ENCODE assay signal across 12 mouse cellular contexts in genomic region chr5:114964315-114964966, GRCm38 (mm10). TPM values are rescaled to one million over a fixed set of nuclear protein-coding genes. Genes with fewer than 3 reads are reported as not detected.
DNase-seq lines count a peak whose midpoint lies in the region; ATAC-seq and TF ChIP-seq lines count a peak whose summit lies in the region.
"Had no signal": no experiment of that assay in that cellular context is flagged by ENCODE, and none has a peak within 500 bp of the region (broad histone marks: within the 10 kb centered on the region; RNA-seq: fewer than 3 reads in every experiment).

No protein-coding gene starts in this region.

- WGBS in kidney, embryonic 15.5 days = 49% methylated on average over 7 of the region's 7 CpGs
- WGBS in liver, embryonic 15.5 days (ENCODE audit: insufficient replicate concordance) = 39% methylated on average over 7 of the region's 7 CpGs
- 78% methylated on average over 7 of the region's 7 CpGs for WGBS in cerebellum, adult 2 months

- no peak for ATAC-seq in megakaryocyte, adult 5-6 weeks (ENCODE audit: poor library complexity, severe bottlenecking)
- no peak for ATAC-seq in kidney, embryonic 15.5 days (replicated peaks; ENCODE audit: low FRiP score)
- ATAC-seq in liver, embryonic 15.5 days (ENCODE audit: insufficient read depth) = peak; percentile 66

- no peak for TF ChIP-seq POLR2A in cerebellum, adult 2 months (IDR thresholded peaks at IDR 0.05; ENCODE audit: borderline replicate concordance, insufficient read depth, low read length)

- peak overlapping the region; percentile 50 for H3K4me3 ChIP-seq in megakaryocyte, embryonic 14.5 days (replicated peaks)
- H3K4me3 ChIP-seq in kidney, embryonic 15.5 days (replicated peaks) = no peak overlapping the region
- H3K4me3 ChIP-seq in liver, embryonic 15.5 days (replicated peaks) = peak overlapping the region; percentile 20; the same call in 1 of the 2 replicates
- H3K4me3 ChIP-seq in cerebellum, adult 2 months (replicated peaks; ENCODE audit: insufficient read depth, low read depth, low read length) = no peak overlapping the region
- H3K4me3 ChIP-seq: hindbrain, embryonic 12.5 days; midbrain, embryonic 10.5 days; neural tube, embryonic 12.5 days had no signal

- H3K9ac ChIP-seq in kidney, embryonic 15.5 days = no peak overlapping the region
- no peak overlapping the region; the same call in 1 of the 2 replicates for H3K9ac ChIP-seq in liver, embryonic 15.5 days
- H3K9ac ChIP-seq: hindbrain, embryonic 12.5 days; neural tube, embryonic 12.5 days had no signal

- TF ChIP-seq CTCF in cerebellum, adult 2 months (IDR thresholded peaks at IDR 0.05; ENCODE audit: borderline replicate concordance, insufficient read depth, low read depth, low read length) = no peak

- no peaks in the 10 kb centered on the region for H3K9me3 ChIP-seq in megakaryocyte, embryonic 14.5 days
- no peaks in the 10 kb centered on the region for H3K9me3 ChIP-seq in kidney, embryonic 15.5 days (replicated peaks)
- H3K9me3 ChIP-seq in liver, embryonic 15.5 days (replicated peaks) = no peaks in the 10 kb centered on the region
- H3K9me3 ChIP-seq: hindbrain, embryonic 12.5 days; midbrain, embryonic 10.5 days; neural tube, embryonic 12.5 days had no signal

- H3K36me3 ChIP-seq in megakaryocyte, embryonic 14.5 days (replicated peaks; ENCODE audit: low read length) = no peaks in the 10 kb centered on the region
- H3K36me3 ChIP-seq in kidney, embryonic 15.5 days = no peaks in the 10 kb centered on the region
- H3K36me3 ChIP-seq in liver, embryonic 15.5 days (replicated peaks) = 0 out of 2 replicates have a peak, but pooled peaks cover under 1% of the 10 kb centered on the region
- H3K36me3 ChIP-seq: hindbrain, embryonic 12.5 days; midbrain, embryonic 10.5 days; neural tube, embryonic 12.5 days had no signal

- DNase-seq in cerebellum, adult 18-20 months = no peak
- no peak for DNase-seq in adipocyte (ENCODE audit: low spot score)
- no peak for DNase-seq in cerebellum, adult 2 months

- H3K4me1 ChIP-seq in megakaryocyte, embryonic 14.5 days = peaks cover 25% of the 10 kb centered on the region
- H3K4me1 ChIP-seq in kidney, embryonic 15.5 days = peaks cover 63% of the 10 kb centered on the region
- H3K4me1 ChIP-seq in liver, embryonic 15.5 days (replicated peaks) = peaks cover 33% of the 10 kb centered on the region
- 0 out of 2 replicates have a peak, but pooled peaks cover 5% of the 10 kb centered on the region for H3K4me1 ChIP-seq in cerebellum, adult 2 months (ENCODE audit: control insufficient read depth, insufficient read depth, low read length)

- peak overlapping the region; percentile 88 for H3K27ac ChIP-seq in kidney, embryonic 15.5 days
- H3K27ac ChIP-seq in liver, embryonic 15.5 days (replicated peaks) = peak overlapping the region; percentile 77
- no peak overlapping the region for H3K27ac ChIP-seq in cerebellum, adult 2 months (ENCODE audit: insufficient read depth, low read length)
- H3K27ac ChIP-seq: hindbrain, embryonic 12.5 days; midbrain, embryonic 10.5 days; neural tube, embryonic 12.5 days had no signal

- H3K27me3 ChIP-seq in megakaryocyte, embryonic 14.5 days (replicated peaks) = peaks cover 53% of the 10 kb centered on the region
- 0 out of 2 replicates have a peak, but pooled peaks cover 4% of the 10 kb centered on the region for H3K27me3 ChIP-seq in kidney, embryonic 15.5 days
- peaks cover 12% of the 10 kb centered on the region for H3K27me3 ChIP-seq in liver, embryonic 15.5 days
- H3K27me3 ChIP-seq in cerebellum, adult 2 months (ENCODE audit: control insufficient read depth, insufficient read depth, low read length) = no peaks in the 10 kb centered on the region

- 0 out of 2 replicates have a peak overlapping the region, but pooled peaks have one; percentile 17 for H3K4me2 ChIP-seq in kidney, embryonic 15.5 days
- H3K4me2 ChIP-seq in liver, embryonic 15.5 days = peak overlapping the region; percentile 51
- H3K4me2 ChIP-seq: hindbrain, embryonic 12.5 days; neural tube, embryonic 12.5 days had no signal

RNA-seq across cellular contexts. Expression of gene Hnf1a, which starts 6.5 kb away (rescaled TPM):
- not detected in 2 replicates for polyA plus RNA-seq in megakaryocyte, embryonic 14.5 days (2012; ENCODE audit: insufficient read depth, low replicate concordance)
- not detected in 2 replicates for total RNA-seq in megakaryocyte, adult 5-6 weeks (2015)
- not detected in 2 replicates for total RNA-seq in megakaryocyte, adult 5-6 weeks (2017)
- 12.0 and 13.9 TPM in 2 replicates for polyA plus RNA-seq in kidney, embryonic 15.5 days (2015; fragmentation: Nextera tagmentation; extraction: Ambion mirVana)
- 3.8 and 4.3 TPM in 2 replicates for polyA plus RNA-seq in liver, embryonic 15.5 days (2015; fragmentation: Nextera tagmentation; extraction: Ambion mirVana)
- polyA plus RNA-seq in cerebellum, adult 2 months (2012; rRNA removed) = 0.05 TPM in 1 of 2 replicates, not detected in the other
- total RNA-seq: layer of hippocampus, postnatal 14 days had no signal
- polyA plus RNA-seq: brain, embryonic 14.5 days had no signal

RNA-seq across cellular contexts. Expression of gene 2210016L21Rik, which starts 22.5 kb away (rescaled TPM):
- 16.4 and 35.8 TPM in 2 replicates for polyA plus RNA-seq in megakaryocyte, embryonic 14.5 days (2012; ENCODE audit: insufficient read depth, low replicate concordance)
- 6.3 and 10.3 TPM in 2 replicates for total RNA-seq in megakaryocyte, adult 5-6 weeks (2015)
- total RNA-seq in megakaryocyte, adult 5-6 weeks (2017) = 7.3 and 8.1 TPM in 2 replicates
- polyA plus RNA-seq in kidney, embryonic 15.5 days (2015; fragmentation: Nextera tagmentation; extraction: Ambion mirVana) = 62.8 and 68.0 TPM in 2 replicates
- polyA plus RNA-seq in liver, embryonic 15.5 days (2015; fragmentation: Nextera tagmentation; extraction: Ambion mirVana) = 10.2 and 12.3 TPM in 2 replicates
- polyA plus RNA-seq in cerebellum, adult 2 months (2012; rRNA removed) = 137 and 141 TPM in 2 replicates

RNA-seq across cellular contexts. Expression of gene Oasl1, which starts 41.4 kb away (rescaled TPM):
- 6.4 TPM in 1 of 2 replicates, not detected in the other for polyA plus RNA-seq in megakaryocyte, embryonic 14.5 days (2012; ENCODE audit: insufficient read depth, low replicate concordance)
- 4.3 and 9.3 TPM in 2 replicates for total RNA-seq in megakaryocyte, adult 5-6 weeks (2015)
- total RNA-seq in megakaryocyte, adult 5-6 weeks (2017) = 1.3 and 2.4 TPM in 2 replicates
- polyA plus RNA-seq in kidney, embryonic 15.5 days (2015; fragmentation: Nextera tagmentation; extraction: Ambion mirVana) = 1.6 and 2.0 TPM in 2 replicates
- 0.51 and 0.88 TPM in 2 replicates for polyA plus RNA-seq in liver, embryonic 15.5 days (2015; fragmentation: Nextera tagmentation; extraction: Ambion mirVana)
- polyA plus RNA-seq in cerebellum, adult 2 months (2012; rRNA removed) = 0.36 and 0.46 TPM in 2 replicates
- total RNA-seq: layer of hippocampus, postnatal 14 days had no signal
- polyA plus RNA-seq: midbrain, embryonic 10.5 days had no signal

RNA-seq across cellular contexts. Expression of gene Sppl3, which starts 46.5 kb away (rescaled TPM):
- 8.1 and 18.2 TPM in 2 replicates for polyA plus RNA-seq in megakaryocyte, embryonic 14.5 days (2012; ENCODE audit: insufficient read depth, low replicate concordance)
- total RNA-seq in megakaryocyte, adult 5-6 weeks (2015) = 33.1 and 33.6 TPM in 2 replicates
- total RNA-seq in megakaryocyte, adult 5-6 weeks (2017) = 22.8 and 24.6 TPM in 2 replicates
- 13.6 and 14.8 TPM in 2 replicates for polyA plus RNA-seq in kidney, embryonic 15.5 days (2015; fragmentation: Nextera tagmentation; extraction: Ambion mirVana)
- polyA plus RNA-seq in liver, embryonic 15.5 days (2015; fragmentation: Nextera tagmentation; extraction: Ambion mirVana) = 7.9 and 12.1 TPM in 2 replicates
- polyA plus RNA-seq in cerebellum, adult 2 months (2012; rRNA removed) = 64.2 and 65.0 TPM in 2 replicates

Comparison
In these comparisons a context has a peak if more than half of its experiments do, and no peak if none do; other contexts are left out.
1. H3K4me3 ChIP-seq: peak in megakaryocyte, embryonic 14.5 days (single experiment) and liver, embryonic 15.5 days (single experiment); none in kidney, embryonic 15.5 days (single experiment) and cerebellum, adult 2 months (single experiment).